Mouse (Mus musculus) frontal cortex, postnatal 25 days (tissue): ENCODE measurements at regions not wholly inside any gene's neighbourhood (a gene's known extent, or its start where the extent isn't known, plus 50 kb on each side); places are given as distances from the start of the nearest gene placed in this dataset.

Source experiments
- DNase-seq, 2 experiments: peaks; one replicate each; pipeline ENCODE4 v3.0.0; 2022; ENCODE audit warnings: low spot score in 2 of 2

- no peak for DNase-seq
Observed at GRCm38 (mm10) chr13:40480830-40481229, 119.6 kb upstream of the Ofcc1 start.

- DNase-seq, result no peak
Observed at GRCm38 (mm10) chr13:40472683-40473082, 111.4 kb upstream of the Ofcc1 start.

- no peak for DNase-seq
Observed at GRCm38 (mm10) chr13:40469162-40469561, 107.9 kb upstream of the Ofcc1 start.

- DNase-seq, result no peak
Observed at GRCm38 (mm10) chr13:40453360-40453759, 92.1 kb upstream of the Ofcc1 start.

- DNase-seq, result no peak
Observed at GRCm38 (mm10) chr13:40429831-40430230, 68.6 kb upstream of the Ofcc1 start.

GRCm38 (mm10) chr13:40423051-40423450 is 61.8 kb upstream of the Ofcc1 start:
- no peak for DNase-seq

- DNase-seq, result no peak
Observed at GRCm38 (mm10) chr13:40417856-40418255, 56.6 kb upstream of the Ofcc1 start.

- DNase-seq, result no peak
Observed at GRCm38 (mm10) chr13:40413074-40413473, 51.8 kb upstream of the Ofcc1 start.
